Mouse (Mus musculus): Measurements from ENCODE around the gene Eda.

Eda gene

GRCm38 (mm10) chrX:99975250-99975984 is at the start of gene Eda:
TSS of gene Eda (plus strand) at chrX:99975606.
- DNase-seq (ENCODE audit: low spot score in 2 of 2) = peak; percentile 64 to 69

GRCm38 (mm10) chrX:99961002-99961401 is 14.4 kb upstream of the Eda start:
- no peak for DNase-seq (ENCODE audit: low spot score in 2 of 2)

GRCm38 (mm10) chrX:99970111-99970510 is 5.3 kb upstream of the Eda start:
- DNase-seq (ENCODE audit: low spot score in 2 of 2) = no peak

GRCm38 (mm10) chrX:99974381-99974780 is 1.0 kb upstream of the Eda start:
- DNase-seq (ENCODE audit: low spot score in 2 of 2) = peak in 1 of 2 experiments; percentile 1

GRCm38 (mm10) chrX:99974803-99975202 is 603 bp upstream of the Eda start:
- no peak for DNase-seq (ENCODE audit: low spot score in 2 of 2)

- peak in 1 of 2 experiments; percentile 9 for DNase-seq (ENCODE audit: low spot score in 2 of 2)
These were observed 849 bp downstream of the Eda start for GRCm38 (mm10) chrX:99975985-99976924.

GRCm38 (mm10) chrX:99978354-99978753 is 2.9 kb downstream of the Eda start:
- peak in 1 of 2 experiments; percentile 1 for DNase-seq (ENCODE audit: low spot score in 2 of 2)

- no peak for DNase-seq (ENCODE audit: low spot score in 2 of 2)
These were observed 18.0 kb downstream of the Eda start for GRCm38 (mm10) chrX:99993434-99993833.

GRCm38 (mm10) chrX:99999342-99999741 is 23.9 kb downstream of the Eda start:
- DNase-seq (ENCODE audit: low spot score in 2 of 2) = no peak

GRCm38 (mm10) chrX:100118362-100118761 is 143.0 kb downstream of the Eda start:
- DNase-seq (ENCODE audit: low spot score in 2 of 2) = no peak

GRCm38 (mm10) chrX:100195286-100195685 is 219.9 kb downstream of the Eda start:
- no peak for DNase-seq (ENCODE audit: low spot score in 2 of 2)

- no peak for DNase-seq (ENCODE audit: low spot score in 2 of 2)
These were observed 338.2 kb downstream of the Eda start for GRCm38 (mm10) chrX:100313652-100314051.

- DNase-seq (ENCODE audit: low spot score in 2 of 2) = no peak
These were observed 338.9 kb downstream of the Eda start for GRCm38 (mm10) chrX:100314172-100314902.

- DNase-seq (ENCODE audit: low spot score in 2 of 2) = no peak
These were observed 365.3 kb downstream of the Eda start for GRCm38 (mm10) chrX:100340687-100341086.

- no peak for DNase-seq (ENCODE audit: low spot score in 2 of 2)
These were observed 369.0 kb downstream of the Eda start for GRCm38 (mm10) chrX:100344433-100344832.

- no peak for DNase-seq (ENCODE audit: low spot score in 2 of 2)
These were observed 381.6 kb downstream of the Eda start for GRCm38 (mm10) chrX:100356974-100357373.

GRCm38 (mm10) chrX:100389887-100390286 is 414.5 kb downstream of the Eda start:
- no peak for DNase-seq (ENCODE audit: low spot score in 2 of 2)

GRCm38 (mm10) chrX:100392304-100392703 is 416.9 kb downstream of the Eda start:
- peak; percentile 3 to 29 for DNase-seq (ENCODE audit: low spot score in 2 of 2)

- no peak for DNase-seq (ENCODE audit: low spot score in 2 of 2)
These were observed 418.9 kb downstream of the Eda start for GRCm38 (mm10) chrX:100394223-100394861.

GRCm38 (mm10) chrX:100395026-100395425 is 419.6 kb downstream of the Eda start:
- peak in 1 of 2 experiments; percentile 3 for DNase-seq (ENCODE audit: low spot score in 2 of 2)

- no peak for DNase-seq (ENCODE audit: low spot score in 2 of 2)
These were observed 425.5 kb downstream of the Eda start for GRCm38 (mm10) chrX:100400900-100401299.
